Mouse (Mus musculus): ENCODE data around the gene Foxp1.

Gene Foxp1

DNA sequence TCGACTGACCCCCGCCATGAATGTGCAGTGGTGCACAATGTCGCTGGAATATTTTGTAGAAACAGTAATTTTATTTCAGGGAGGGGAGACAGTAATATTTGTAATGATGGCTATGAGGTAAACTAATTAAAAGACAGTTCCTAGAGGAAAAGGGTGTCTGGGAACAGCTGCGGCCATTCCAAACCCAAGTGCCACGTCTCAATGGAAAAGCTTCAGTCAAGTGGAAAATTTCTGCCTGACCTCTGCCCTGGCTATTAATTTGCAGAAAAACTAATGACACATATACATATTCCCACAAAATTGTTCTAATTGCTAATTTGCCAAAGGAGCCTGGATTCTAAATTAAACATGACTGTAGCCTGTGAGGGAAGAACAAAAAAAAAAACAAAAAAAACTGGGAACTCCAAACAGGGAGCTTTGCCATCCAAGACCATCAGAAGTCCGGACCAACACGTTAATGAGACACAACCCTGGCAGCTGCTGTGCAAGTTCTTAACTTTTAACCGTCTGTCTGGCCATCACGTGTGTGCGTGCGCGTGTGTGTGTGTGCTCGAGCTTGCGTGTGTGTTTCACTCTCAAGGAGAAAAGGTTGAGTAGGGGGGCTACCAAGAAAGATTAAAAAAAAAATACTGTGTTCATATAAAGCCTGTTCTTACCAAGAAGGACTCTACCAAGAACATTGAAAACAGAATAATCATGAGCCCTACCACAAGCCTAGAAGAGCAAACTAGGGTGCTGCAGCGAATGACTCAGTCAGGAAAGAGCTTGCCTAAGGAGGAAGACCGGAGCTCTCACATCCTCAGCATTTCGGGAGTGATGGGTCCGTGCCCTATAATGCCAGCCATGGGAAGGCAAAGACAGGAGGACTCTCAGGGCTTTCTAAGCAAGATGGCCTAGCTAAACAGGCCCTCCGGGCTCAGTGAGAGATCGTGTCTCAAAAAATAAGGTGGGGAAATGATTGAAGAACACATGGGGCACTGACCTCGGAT lies 574.1 kb downstream of the Foxp1 start:
- no peak for DNase-seq (ENCODE audit: extremely low spot score)

DNA sequence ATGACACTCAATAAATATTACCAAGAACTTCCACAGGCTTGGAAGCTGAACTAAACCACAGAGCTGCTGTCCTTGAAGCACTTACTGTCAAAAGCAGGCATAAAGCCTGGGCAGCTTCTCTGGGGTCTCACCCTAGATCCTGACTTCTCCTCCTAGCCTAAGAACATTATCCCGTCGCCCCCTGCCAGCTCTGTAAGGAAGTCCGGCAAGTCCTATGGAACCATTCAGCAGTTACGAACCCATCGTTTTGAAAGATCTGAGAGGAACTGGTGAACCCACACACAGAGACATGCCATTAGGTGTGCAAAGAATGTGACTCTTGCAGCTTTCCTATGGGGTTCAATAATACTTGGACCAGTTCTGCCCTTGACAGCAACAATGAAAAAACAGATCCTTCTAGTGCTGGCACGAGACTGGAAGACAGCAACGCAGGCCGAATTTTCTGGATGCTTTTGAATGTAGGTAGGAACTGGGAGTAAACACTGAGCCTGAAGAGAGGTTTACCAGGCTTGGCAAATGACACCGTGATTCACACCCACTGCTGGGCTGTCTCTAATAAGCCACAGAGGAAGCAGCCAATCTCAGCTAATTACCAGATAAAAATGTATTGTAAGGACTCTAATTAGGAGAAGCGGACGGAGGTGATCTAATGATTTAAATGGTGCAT lies 574.9 kb downstream of the Foxp1 start:
- no peak for DNase-seq (ENCODE audit: extremely low spot score)

DNA sequence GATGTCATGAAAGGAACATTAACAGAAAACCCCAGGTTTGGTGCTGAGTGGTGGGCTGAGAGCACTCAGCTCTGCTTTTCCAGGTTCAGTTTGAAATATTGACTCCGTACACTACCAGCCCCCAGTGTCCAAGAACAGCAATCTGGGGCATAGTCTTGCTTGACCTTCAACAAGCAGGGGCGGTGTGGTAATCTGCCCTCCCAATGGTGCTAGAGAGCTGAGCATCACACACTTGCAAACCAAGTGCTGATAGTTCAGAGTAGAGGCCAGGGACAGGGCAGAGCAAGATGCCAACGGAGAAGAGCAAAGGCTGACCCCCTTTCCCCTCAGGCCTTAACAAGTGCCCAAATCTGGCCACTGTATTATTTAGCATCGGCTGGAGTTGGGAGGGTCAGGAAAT lies 575.8 kb downstream of the Foxp1 start:
- DNase-seq (ENCODE audit: extremely low spot score) = no peak

- DNase-seq (ENCODE audit: extremely low spot score) = no peak
These were observed 576.8 kb downstream of the Foxp1 start for GRCm38 (mm10) chr6:98945496-98946412.

- DNase-seq (ENCODE audit: extremely low spot score) = no peak
These were observed 584.2 kb downstream of the Foxp1 start for GRCm38 (mm10) chr6:98938348-98938747.

DNA sequence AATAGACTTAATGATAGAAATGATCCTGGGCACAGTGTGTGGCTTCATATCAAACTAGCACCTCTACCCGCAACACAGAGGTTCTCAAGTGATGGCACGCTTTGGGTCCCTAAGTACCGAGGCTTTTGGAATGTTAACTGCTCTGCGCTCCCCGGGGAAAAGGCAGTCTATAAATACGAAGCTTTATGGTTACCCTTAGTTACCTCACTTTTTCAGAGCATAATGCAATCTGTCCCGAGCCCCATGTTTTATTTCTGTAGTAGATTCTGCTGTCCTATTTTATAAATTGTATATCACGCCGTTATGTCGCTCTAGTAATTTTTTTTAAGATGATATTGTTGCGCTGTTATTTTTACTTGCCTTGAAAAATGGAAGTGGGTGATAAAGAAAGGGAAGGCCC lies 585.0 kb downstream of the Foxp1 start:
- DNase-seq (ENCODE audit: extremely low spot score) = no peak

DNA sequence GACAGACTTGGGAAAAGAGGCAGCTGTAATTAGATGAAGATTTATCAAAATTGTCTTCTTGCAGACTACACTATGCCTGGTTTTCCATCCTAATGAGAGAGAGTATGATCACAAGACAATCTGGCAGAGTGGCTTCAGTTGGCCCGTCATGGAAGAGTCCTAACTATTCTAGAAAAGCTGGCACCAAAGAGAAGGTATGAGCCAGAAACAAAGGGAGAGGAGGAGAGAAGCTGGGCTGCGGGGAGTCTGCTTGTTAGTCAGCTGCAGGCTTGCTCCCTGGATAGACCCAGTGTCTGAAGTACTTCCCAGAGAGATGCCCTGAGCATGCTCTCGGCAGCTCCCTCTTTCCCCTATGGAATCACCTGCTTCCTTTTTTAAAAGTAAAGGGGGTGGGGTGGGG lies 586.1 kb downstream of the Foxp1 start:
- DNase-seq (ENCODE audit: extremely low spot score) = no peak

DNA sequence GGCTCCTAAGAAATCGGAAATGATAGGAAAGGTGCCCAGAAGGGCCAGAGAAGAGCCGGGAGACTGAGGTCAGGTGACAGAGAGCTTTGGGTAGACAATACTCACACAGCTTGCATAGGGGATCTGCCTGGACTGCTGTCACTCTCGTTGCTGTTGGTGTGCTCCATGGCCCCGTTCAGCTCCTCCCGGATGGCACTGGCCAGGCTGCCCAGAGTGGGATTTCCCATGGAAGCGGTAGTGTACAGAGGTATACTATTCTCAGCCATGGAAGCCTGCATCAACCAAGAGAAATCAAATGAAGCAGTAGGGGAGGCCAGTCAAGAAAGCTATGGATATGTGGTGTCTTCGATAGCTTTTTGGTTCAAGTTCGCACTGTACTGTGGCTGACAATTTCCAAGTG lies 587.4 kb downstream of the Foxp1 start:
- DNase-seq (ENCODE audit: extremely low spot score) = no peak

- no peak for DNase-seq (ENCODE audit: extremely low spot score)
These were observed 588.1 kb downstream of the Foxp1 start for GRCm38 (mm10) chr6:98934381-98934780.

DNA sequence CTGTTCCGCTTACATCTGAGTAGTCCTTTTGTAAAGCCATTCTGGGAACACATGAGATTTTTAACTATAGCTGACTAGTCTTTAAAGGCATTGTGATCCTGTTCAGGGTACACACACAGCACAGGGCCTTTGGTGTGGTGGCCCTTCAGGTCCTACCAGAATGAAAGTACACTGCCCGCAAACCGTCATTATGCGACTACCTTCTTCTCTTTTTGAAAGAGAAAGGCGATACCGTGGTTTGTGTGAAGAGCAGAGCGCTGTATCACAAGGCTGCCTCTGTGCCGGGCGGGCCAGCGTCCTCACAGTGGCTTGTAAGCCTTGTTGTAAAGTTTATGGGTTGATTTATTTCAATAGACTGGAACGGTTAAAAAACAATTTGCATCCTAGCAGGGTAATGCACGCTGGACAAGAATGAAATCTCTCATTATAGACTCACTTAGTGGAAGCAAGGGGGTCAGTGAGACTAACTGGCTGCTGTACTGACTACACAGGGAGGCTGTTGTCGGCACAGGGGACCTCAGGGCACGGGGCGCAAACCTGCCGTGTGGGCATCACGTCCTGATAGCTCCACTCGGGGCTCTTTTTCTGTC lies 589.3 kb downstream of the Foxp1 start:
- no peak for DNase-seq (ENCODE audit: extremely low spot score)

DNA sequence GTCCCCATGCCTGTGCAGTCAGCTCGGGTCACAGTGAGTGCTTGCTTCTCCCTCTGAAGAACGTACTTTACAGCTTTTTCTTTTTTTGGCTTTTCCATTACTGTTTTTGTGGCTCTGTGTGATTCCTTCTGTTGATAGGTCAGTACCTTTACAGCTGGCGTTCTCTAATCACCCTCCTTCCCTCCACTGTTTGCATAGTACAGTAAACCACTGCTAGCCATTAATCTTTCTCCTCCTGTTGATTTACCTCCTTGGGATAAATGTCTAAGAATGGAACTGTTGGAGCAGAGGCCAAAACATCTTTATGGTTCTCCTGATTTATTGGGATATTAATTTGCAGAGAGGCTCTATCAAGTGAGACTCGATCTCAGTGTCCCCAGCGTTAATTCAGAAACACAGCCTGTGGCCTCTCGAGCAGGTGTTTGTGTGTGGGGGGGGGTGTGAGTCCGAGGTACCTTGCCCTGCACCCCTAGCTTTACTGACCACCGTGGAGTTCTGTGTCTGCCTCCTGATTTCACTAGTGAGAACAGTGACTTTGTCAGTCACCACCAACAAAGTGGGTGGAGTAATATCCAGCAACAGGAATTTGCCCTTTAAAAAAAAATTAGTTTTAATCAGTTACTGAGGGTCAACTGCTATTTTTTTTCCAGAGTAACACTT lies 590.5 kb downstream of the Foxp1 start:
- DNase-seq (ENCODE audit: extremely low spot score) = no peak

DNA sequence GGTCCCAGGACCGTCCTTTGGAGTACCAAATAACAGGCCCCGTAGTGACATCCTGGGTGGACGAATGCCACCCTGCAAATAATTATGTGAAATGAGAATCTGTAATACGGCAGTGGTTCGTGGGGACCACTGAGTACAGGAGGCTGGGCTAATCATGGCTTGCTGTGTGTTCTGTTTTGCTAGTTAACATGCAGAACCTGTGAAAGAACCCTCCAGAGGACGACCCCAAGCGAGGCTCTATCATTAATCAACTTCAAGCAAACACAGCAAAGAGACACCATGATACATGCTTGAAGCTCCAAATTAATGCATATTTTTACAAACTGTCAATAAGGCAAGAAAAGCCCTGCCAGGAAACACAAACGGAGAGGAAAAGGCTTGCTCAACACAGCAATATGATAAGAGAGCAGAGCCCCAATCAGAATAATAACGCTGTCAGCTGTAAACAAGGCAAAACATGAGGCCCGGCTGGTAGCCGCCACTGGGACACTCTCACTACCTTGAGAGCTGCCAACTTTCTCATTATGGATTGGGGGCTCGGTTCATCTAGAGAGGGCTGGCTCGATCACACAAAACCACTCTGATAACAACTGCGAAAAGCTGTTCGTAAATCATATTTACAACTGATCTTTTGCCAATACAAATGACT lies 591.7 kb downstream of the Foxp1 start:
- no peak for DNase-seq (ENCODE audit: extremely low spot score)

DNA sequence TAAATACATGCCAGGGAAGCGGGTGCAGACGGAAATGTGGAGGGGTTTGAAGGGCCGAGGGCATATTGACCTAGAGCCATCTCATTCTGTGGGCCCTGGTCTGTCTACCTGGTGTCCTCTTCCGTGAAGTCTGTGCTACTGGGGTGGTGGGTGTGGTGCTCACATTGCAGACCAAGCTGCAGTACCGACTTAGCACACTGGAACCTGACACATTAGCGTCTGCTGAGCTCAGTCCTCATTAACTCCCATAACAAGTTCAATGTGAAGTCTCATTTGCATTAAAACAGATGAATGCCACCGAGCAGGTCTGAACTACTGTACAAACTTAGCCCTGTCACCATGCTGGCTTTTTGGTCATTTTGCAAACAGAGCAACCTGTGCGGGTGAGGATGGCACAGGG lies 594.2 kb downstream of the Foxp1 start:
- DNase-seq (ENCODE audit: extremely low spot score) = no peak

DNA sequence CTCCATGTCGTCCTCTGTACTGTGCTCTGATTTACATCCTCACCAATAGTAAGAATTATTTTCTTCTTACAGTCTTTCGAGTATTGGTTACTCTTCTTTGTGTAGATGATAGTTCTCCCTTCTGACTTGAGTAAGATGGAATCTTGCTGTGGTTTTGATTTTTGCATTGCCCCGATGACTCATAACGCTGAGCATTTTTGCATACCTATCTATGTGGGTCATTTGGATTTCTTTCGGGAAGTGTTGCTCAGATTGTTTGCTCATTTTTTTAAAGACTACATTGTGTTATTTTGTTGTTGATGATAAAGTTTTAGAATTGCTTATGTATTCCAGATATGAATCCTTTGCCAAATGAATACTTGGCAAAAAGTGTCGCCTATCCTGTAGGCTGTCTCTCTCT lies 621.3 kb downstream of the Foxp1 start:
- no peak for DNase-seq (ENCODE audit: extremely low spot score)

DNA sequence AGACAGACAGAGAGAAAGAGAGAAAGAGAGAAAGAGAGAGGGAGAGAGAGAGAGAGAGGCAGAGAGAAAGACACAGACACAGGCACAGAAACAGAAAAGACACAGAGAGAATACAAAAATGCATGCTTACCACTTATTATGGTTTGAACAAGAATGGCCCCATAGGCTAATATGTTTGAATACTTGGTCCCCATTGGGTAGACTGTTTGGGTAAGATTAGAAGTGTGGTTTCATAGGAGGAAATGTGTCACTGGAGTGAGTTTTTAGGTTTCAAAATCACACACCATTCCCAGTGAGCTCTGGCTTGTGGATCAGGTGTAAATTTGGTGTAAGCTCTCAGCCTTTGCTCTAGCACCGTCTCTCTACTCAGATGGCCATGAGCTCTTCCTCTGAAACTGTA lies 644.3 kb downstream of the Foxp1 start:
- no peak for DNase-seq (ENCODE audit: extremely low spot score)

DNA sequence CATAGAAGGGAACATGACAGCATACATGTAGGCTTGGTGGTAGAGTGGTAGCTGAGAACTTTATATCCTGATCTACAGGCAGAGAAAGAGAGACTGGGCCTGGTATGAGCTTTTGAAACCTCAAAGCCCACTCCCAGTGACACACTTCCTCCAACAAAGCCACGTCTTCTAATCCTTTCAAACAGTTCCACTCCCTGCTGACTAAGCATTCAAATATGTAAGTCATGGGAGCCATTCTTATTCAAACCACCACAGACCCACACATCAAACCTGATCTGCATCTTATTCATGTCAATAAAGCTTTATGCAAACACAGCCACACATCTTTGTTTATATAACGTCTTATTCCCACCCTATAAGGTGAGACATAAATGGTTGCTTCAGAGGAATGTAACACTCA lies 646.1 kb downstream of the Foxp1 start:
- no peak for DNase-seq (ENCODE audit: extremely low spot score)

Measured in embryo, embryonic 9.5 days (tissue).